Mouse (Mus musculus): ENCODE measurements around the gene B230217C12Rik. TPM values are rescaled to one million over a fixed set of nuclear protein-coding genes. Genes with fewer than 3 reads are reported as not detected.

The B230217C12Rik gene
- polyA plus RNA-seq, 1 experiment from 2014 or later: 32.3 TPM

- Histone ChIP-seq H3K4me3 (peak overlapping the region; percentile 59), H3K9me3 (no peaks in the 10 kb centered on the region), H3K36me3 (no peaks in the 10 kb centered on the region), H3K27me3 (no peaks in the 10 kb centered on the region), H3K27ac (replicated peaks) (peak overlapping the region; percentile 85), H3K4me2 (peak overlapping the region; percentile 62), H3K4me1 (replicated peaks) (0 out of 2 replicates have a peak, but pooled peaks cover 5% of the 10 kb centered on the region), H3K9ac (peak overlapping the region; percentile 59)
- ATAC-seq (ENCODE audit: low read depth): peak; percentile 30
- WGBS: 31% methylated on average over 7 of the region's 7 CpGs
Observed at GRCm38 (mm10) chr11:97884601-97885185, 44.1 kb downstream of the B230217C12Rik start.

GRCm38 (mm10) chr11:97885296-97885915 is 44.8 kb downstream of the B230217C12Rik start:
- H3K9me3 ChIP-seq: no peaks in the 10 kb centered on the region
- no peak overlapping the region for H3K4me3 ChIP-seq
- H3K4me2 ChIP-seq: no peak overlapping the region; the same call in 1 of the 2 replicates
- 0 out of 2 replicates have a peak, but pooled peaks cover 5% of the 10 kb centered on the region for H3K4me1 ChIP-seq (replicated peaks)
- WGBS: 98% methylated on average over 2 of the region's 2 CpGs
- ATAC-seq (ENCODE audit: low read depth): no peak
- no peak overlapping the region for H3K27ac ChIP-seq (replicated peaks)
- no peaks in the 10 kb centered on the region for H3K36me3 ChIP-seq
- H3K9ac ChIP-seq: no peak overlapping the region
- no peaks in the 10 kb centered on the region for H3K27me3 ChIP-seq

- no peak overlapping the region for H3K4me3 ChIP-seq
- no peak for ATAC-seq (ENCODE audit: low read depth)
- no peaks in the 10 kb centered on the region for H3K36me3 ChIP-seq
- no peak overlapping the region for H3K27ac ChIP-seq (replicated peaks)
- 76% methylated on average over 5 of the region's 5 CpGs for WGBS
- no peak overlapping the region for H3K9ac ChIP-seq
- H3K9me3 ChIP-seq: no peaks in the 10 kb centered on the region
- no peak overlapping the region for H3K4me2 ChIP-seq
- no peaks in the 10 kb centered on the region for H3K27me3 ChIP-seq
- H3K4me1 ChIP-seq (replicated peaks): no peaks in the 10 kb centered on the region
Observed at GRCm38 (mm10) chr11:97891821-97892220, 51.2 kb downstream of the B230217C12Rik start.

Other genes with a start within 250 kb of the B230217C12Rik start
- 3.6 and 4.1 TPM in 2 replicates for gene Epop, start 211.1 kb upstream of the B230217C12Rik start, polyA plus RNA-seq (2015; fragmentation: Nextera tagmentation; extraction: Ambion mirVana)
- 3.2 and 3.4 TPM in 2 replicates for gene Mllt6, start 177.4 kb upstream of the B230217C12Rik start, polyA plus RNA-seq (2015; fragmentation: Nextera tagmentation; extraction: Ambion mirVana)
- gene Cisd3, start 155.0 kb upstream of the B230217C12Rik start, polyA plus RNA-seq (2015; fragmentation: Nextera tagmentation; extraction: Ambion mirVana): 32.9 and 40.5 TPM in 2 replicates
- gene Pcgf2, start 140.3 kb upstream of the B230217C12Rik start, polyA plus RNA-seq (2015; fragmentation: Nextera tagmentation; extraction: Ambion mirVana): 20.4 and 22.6 TPM in 2 replicates
- gene Psmb3, start 137.4 kb upstream of the B230217C12Rik start, polyA plus RNA-seq (2015; fragmentation: Nextera tagmentation; extraction: Ambion mirVana): 444 and 473 TPM in 2 replicates
- gene Pip4k2b, start 96.1 kb upstream of the B230217C12Rik start, polyA plus RNA-seq (2015; fragmentation: Nextera tagmentation; extraction: Ambion mirVana): 3.7 and 4.4 TPM in 2 replicates
- gene Cwc25, start 74.2 kb upstream of the B230217C12Rik start, polyA plus RNA-seq (2015; fragmentation: Nextera tagmentation; extraction: Ambion mirVana): 18.8 and 19.1 TPM in 2 replicates
- 0.67 TPM in 1 of 2 replicates, not detected in the other for gene 1700001P01Rik, start 64.9 kb upstream of the B230217C12Rik start, polyA plus RNA-seq (2015; fragmentation: Nextera tagmentation; extraction: Ambion mirVana)
- 351 and 415 TPM in 2 replicates for gene Rpl23, start 58.3 kb upstream of the B230217C12Rik start, polyA plus RNA-seq (2015; fragmentation: Nextera tagmentation; extraction: Ambion mirVana)
- 114 and 123 TPM in 2 replicates for gene Lasp1, start 41.8 kb upstream of the B230217C12Rik start, polyA plus RNA-seq (2015; fragmentation: Nextera tagmentation; extraction: Ambion mirVana)
- gene Fbxo47, start 43.4 kb downstream of the B230217C12Rik start, polyA plus RNA-seq (2015; fragmentation: Nextera tagmentation; extraction: Ambion mirVana): 0.52 and 0.53 TPM in 2 replicates
- gene Plxdc1, start 145.7 kb downstream of the B230217C12Rik start, polyA plus RNA-seq (2015; fragmentation: Nextera tagmentation; extraction: Ambion mirVana): 0.71 and 0.74 TPM in 2 replicates
- 5.9 and 8.4 TPM in 2 replicates for gene Arl5c, start 155.4 kb downstream of the B230217C12Rik start, polyA plus RNA-seq (2015; fragmentation: Nextera tagmentation; extraction: Ambion mirVana)
- gene Cacnb1, start 182.3 kb downstream of the B230217C12Rik start, polyA plus RNA-seq (2015; fragmentation: Nextera tagmentation; extraction: Ambion mirVana): 50.0 and 52.1 TPM in 2 replicates
- 660 and 722 TPM in 2 replicates for gene Rpl19, start 185.9 kb downstream of the B230217C12Rik start, polyA plus RNA-seq (2015; fragmentation: Nextera tagmentation; extraction: Ambion mirVana)
- 12.5 and 13.9 TPM in 2 replicates for gene Stac2, start 212.7 kb downstream of the B230217C12Rik start, polyA plus RNA-seq (2015; fragmentation: Nextera tagmentation; extraction: Ambion mirVana)